Mouse (Mus musculus): ENCODE results near the gene Tas2r117. TPM values are rescaled to one million over a fixed set of nuclear protein-coding genes. Genes with fewer than 3 reads are reported as not detected.

Tas2r117 gene
- polyA plus RNA-seq (2015; fragmentation: Nextera tagmentation; extraction: Ambion mirVana) = not detected in 2 replicates

DNA sequence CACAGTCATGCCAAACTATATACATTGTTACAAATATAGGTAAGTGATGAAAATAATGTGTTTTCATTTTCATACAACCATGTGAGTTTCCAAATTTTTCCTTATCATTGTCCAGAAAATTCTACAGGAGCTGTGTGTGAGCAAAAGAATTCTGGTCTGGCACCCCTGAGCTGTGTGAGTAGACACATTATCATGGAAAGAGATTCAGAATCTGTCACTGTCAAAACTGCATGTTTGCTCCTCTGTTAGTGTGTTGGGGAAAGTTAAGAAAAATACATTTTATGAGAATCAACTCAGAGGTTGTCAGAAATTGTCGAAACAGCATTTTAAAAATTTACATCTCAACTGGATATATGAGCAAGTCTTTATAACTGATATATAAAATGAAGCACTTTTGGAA, at the start of gene Tas2r117:
Gene Tas2r117 (plus strand): TSS at position 301 of the 400 bp plus-strand sequence.
- Histone ChIP-seq H3K4me2 (replicated peaks; ENCODE audit: low read depth, low read length) (no peak within 1 kb of the TSS), H3K4me1 (ENCODE audit: insufficient read depth, low read length) (no peaks in the 10 kb centered on the region), H3K9ac (replicated peaks; ENCODE audit: low read length) (no peak within 1 kb of the TSS), H3K27me3 (ENCODE audit: insufficient read depth, low read length) (no peaks in the 10 kb centered on the region), H3K4me3 (ENCODE audit: low read length) (no peak within 1 kb of the TSS), H3K9me3 (ENCODE audit: low read length) (no peaks in the 10 kb centered on the region), H3K27ac (ENCODE audit: low read length) (no peak within 1 kb of the TSS), H3K36me3 (ENCODE audit: insufficient read depth, low read length) (no peaks in the 10 kb centered on the region)
- 71% methylated on average over 1 of the region's 1 CpGs for WGBS
- ATAC-seq (ENCODE audit: low FRiP score, low TSS enrichment) = no peak

DNA sequence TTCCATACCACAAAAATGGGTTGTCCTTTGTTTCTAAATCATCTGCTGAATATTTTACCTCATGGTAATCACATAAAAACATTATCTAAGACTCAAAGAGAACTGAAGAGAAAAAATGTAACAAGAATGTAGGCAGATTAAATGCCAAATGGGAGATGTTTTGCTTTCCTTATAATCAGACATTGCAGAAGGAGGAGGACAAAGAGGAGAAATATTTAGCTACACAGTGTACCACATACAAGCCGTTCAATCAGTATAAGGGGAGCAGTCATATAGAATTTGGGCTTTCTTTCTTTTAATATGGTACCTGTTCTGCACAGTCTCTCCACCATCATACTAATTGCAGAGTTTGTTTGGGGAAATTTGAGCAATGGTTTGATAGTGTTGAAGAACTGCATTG, 48.2 kb upstream of the Tas2r117 start, which contains the start of gene Tas2r124:
Gene Tas2r124 (plus strand): TSS at position 301 of the 400 bp plus-strand sequence.
- WGBS = 89% methylated on average over 1 of the region's 1 CpGs
- H3K27ac ChIP-seq (ENCODE audit: low read length) = no peak within 1 kb of the TSS
- no peak within 1 kb of the TSS for H3K4me3 ChIP-seq (ENCODE audit: low read length)
- ATAC-seq (ENCODE audit: low FRiP score, low TSS enrichment) = no peak
- H3K4me2 ChIP-seq (replicated peaks; ENCODE audit: low read depth, low read length) = no peak within 1 kb of the TSS
- H3K27me3 ChIP-seq (ENCODE audit: insufficient read depth, low read length) = no peaks in the 10 kb centered on the region
- no peaks in the 10 kb centered on the region for H3K9me3 ChIP-seq (ENCODE audit: low read length)
- no peaks in the 10 kb centered on the region for H3K36me3 ChIP-seq (ENCODE audit: insufficient read depth, low read length)
- no peaks in the 10 kb centered on the region for H3K4me1 ChIP-seq (ENCODE audit: insufficient read depth, low read length)
- H3K9ac ChIP-seq (replicated peaks; ENCODE audit: low read length) = no peak within 1 kb of the TSS

DNA sequence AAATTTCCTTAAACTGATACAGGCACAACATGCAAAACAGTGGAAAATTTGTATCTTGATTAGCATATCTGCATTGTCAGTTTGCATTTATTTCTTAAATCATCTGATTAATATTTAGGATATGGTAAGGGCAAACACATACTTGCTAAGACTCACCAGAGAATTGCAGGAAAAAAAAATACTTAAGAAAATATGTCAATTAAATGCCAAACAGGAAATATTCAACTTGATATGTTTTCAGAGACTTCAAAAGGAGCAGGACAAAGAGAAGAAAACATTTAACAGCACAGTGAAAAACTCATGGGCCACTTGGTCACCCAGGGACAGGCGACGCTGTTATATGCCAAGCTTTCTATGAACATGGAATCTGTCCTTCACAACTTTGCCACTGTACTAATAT, 40.8 kb upstream of the Tas2r117 start, which contains the start of gene Tas2r102:
Gene Tas2r102 (plus strand): TSS at position 301 of the 400 bp plus-strand sequence.
- Histone ChIP-seq H3K4me1 (ENCODE audit: insufficient read depth, low read length) (no peaks in the 10 kb centered on the region), H3K27ac (ENCODE audit: low read length) (no peak within 1 kb of the TSS), H3K4me3 (ENCODE audit: low read length) (no peak within 1 kb of the TSS), H3K9ac (replicated peaks; ENCODE audit: low read length) (no peak within 1 kb of the TSS), H3K4me2 (replicated peaks; ENCODE audit: low read depth, low read length) (no peak within 1 kb of the TSS), H3K9me3 (ENCODE audit: low read length) (no peaks in the 10 kb centered on the region), H3K36me3 (ENCODE audit: insufficient read depth, low read length) (no peaks in the 10 kb centered on the region), H3K27me3 (ENCODE audit: insufficient read depth, low read length) (no peaks in the 10 kb centered on the region)
- no peak for ATAC-seq (ENCODE audit: low FRiP score, low TSS enrichment)
- 89% methylated on average over 2 of the region's 2 CpGs for WGBS

DNA sequence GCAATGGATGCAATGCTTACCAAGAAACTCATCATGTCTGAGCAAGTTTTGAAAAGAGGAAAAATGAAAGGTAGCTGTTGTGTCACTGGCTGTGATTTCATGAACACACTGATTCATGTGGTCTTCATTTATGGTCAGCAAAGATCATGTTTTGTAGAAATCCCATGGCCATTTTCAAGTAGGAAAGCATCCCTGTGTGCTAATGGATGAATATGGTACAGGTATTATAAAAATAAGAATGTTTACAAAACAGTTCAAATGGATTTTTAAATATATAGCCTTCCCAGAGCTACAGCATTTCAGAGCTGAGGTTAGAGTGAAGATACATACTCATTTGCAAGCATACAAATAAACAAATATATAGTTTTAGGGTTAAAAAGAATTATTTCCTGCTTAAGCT, 24.6 kb upstream of the Tas2r117 start, which contains the start of gene Tas2r136:
Gene Tas2r136 (minus strand): TSS at position 101 of the 400 bp plus-strand sequence.
- no peak within 1 kb of the TSS for H3K4me3 ChIP-seq (ENCODE audit: low read length)
- H3K4me1 ChIP-seq (ENCODE audit: insufficient read depth, low read length) = no peaks in the 10 kb centered on the region
- no peaks in the 10 kb centered on the region for H3K36me3 ChIP-seq (ENCODE audit: insufficient read depth, low read length)
- no peaks in the 10 kb centered on the region for H3K9me3 ChIP-seq (ENCODE audit: low read length)
- H3K9ac ChIP-seq (replicated peaks; ENCODE audit: low read length) = no peak within 1 kb of the TSS
- no peaks in the 10 kb centered on the region for H3K27me3 ChIP-seq (ENCODE audit: insufficient read depth, low read length)
- H3K27ac ChIP-seq (ENCODE audit: low read length) = no peak within 1 kb of the TSS
- no peak for ATAC-seq (ENCODE audit: low FRiP score, low TSS enrichment)
- H3K4me2 ChIP-seq (replicated peaks; ENCODE audit: low read depth, low read length) = no peak within 1 kb of the TSS

DNA sequence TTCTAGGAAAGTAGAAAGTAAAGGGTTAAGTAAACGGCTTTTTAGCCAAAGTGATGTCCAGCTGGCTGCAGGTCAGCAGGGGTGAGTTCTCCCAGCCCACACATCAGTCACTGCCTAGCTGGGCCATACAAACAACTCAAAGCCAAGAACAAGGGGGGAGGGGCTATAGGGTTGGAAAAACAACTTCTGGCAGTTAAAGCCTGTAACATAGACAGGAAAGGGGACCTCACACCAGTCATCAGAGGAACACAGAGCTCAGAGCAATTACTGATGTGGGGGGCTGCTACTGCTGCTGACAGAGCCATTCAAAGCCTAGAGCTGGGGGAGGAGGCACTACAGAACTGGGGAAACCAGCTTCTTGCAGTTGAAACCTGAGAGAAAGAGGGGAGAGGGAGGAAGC, 7.2 kb upstream of the Tas2r117 start:
- no peaks in the 10 kb centered on the region for H3K36me3 ChIP-seq (ENCODE audit: insufficient read depth, low read length)
- no peak overlapping the region for H3K4me3 ChIP-seq (ENCODE audit: low read length)
- H3K27me3 ChIP-seq (ENCODE audit: insufficient read depth, low read length) = no peaks in the 10 kb centered on the region
- no peak overlapping the region for H3K4me2 ChIP-seq (replicated peaks; ENCODE audit: low read depth, low read length)
- H3K9ac ChIP-seq (replicated peaks; ENCODE audit: low read length) = no peak overlapping the region
- peak; percentile 95 for ATAC-seq (ENCODE audit: low FRiP score, low TSS enrichment)
- 0 out of 2 replicates have a peak overlapping the region, but pooled peaks have one; percentile 59 for H3K27ac ChIP-seq (ENCODE audit: low read length)
- H3K4me1 ChIP-seq (ENCODE audit: insufficient read depth, low read length) = 0 out of 2 replicates have a peak, but pooled peaks cover 2% of the 10 kb centered on the region
- peaks cover 21% of the 10 kb centered on the region for H3K9me3 ChIP-seq (ENCODE audit: low read length)
- 9% methylated on average over 1 of the region's 1 CpGs for WGBS

DNA sequence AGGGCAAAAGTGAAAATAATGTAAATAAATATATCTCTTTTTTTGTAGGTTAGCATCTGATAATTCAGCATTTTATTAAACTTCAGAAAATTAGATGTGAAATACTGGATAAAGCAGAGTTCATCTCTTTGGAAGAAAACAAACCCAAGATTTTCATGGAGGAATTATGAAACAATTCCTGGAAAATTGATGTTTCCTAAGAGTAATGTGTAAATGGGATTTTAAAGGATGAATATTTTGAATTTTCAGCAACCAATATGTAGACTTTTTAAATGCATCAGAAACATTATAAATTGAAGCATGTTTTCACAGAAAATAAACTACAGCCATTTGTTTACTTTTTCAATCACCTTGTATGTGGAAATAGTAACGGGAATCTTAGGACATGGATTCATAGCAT, 44.2 kb downstream of the Tas2r117 start, which contains the start of gene Tas2r123:
Gene Tas2r123 (plus strand): TSS at position 301 of the 400 bp plus-strand sequence.
- H3K4me3 ChIP-seq (ENCODE audit: low read length) = no peak within 1 kb of the TSS
- WGBS = 85% methylated on average over 1 of the region's 1 CpGs
- no peak within 1 kb of the TSS for H3K4me2 ChIP-seq (replicated peaks; ENCODE audit: low read depth, low read length)
- no peaks in the 10 kb centered on the region for H3K27me3 ChIP-seq (ENCODE audit: insufficient read depth, low read length)
- no peaks in the 10 kb centered on the region for H3K36me3 ChIP-seq (ENCODE audit: insufficient read depth, low read length)
- H3K9me3 ChIP-seq (ENCODE audit: low read length) = no peaks in the 10 kb centered on the region
- H3K9ac ChIP-seq (replicated peaks; ENCODE audit: low read length) = no peak within 1 kb of the TSS
- ATAC-seq (ENCODE audit: low FRiP score, low TSS enrichment) = no peak
- no peaks in the 10 kb centered on the region for H3K4me1 ChIP-seq (ENCODE audit: insufficient read depth, low read length)
- H3K27ac ChIP-seq (ENCODE audit: low read length) = no peak within 1 kb of the TSS

Other genes with a start within 250 kb of the Tas2r117 start
- not detected in 2 replicates for gene Prh1, start 233.0 kb upstream of the Tas2r117 start, polyA plus RNA-seq (2015; fragmentation: Nextera tagmentation; extraction: Ambion mirVana)
- not detected in 2 replicates for gene Prp2, start 206.9 kb upstream of the Tas2r117 start, polyA plus RNA-seq (2015; fragmentation: Nextera tagmentation; extraction: Ambion mirVana)
- gene A630073D07Rik, start 151.3 kb upstream of the Tas2r117 start, polyA plus RNA-seq (2015; fragmentation: Nextera tagmentation; extraction: Ambion mirVana) = not detected in 2 replicates
- gene Tas2r120, start 145.9 kb upstream of the Tas2r117 start, polyA plus RNA-seq (2015; fragmentation: Nextera tagmentation; extraction: Ambion mirVana) = not detected in 2 replicates
- gene Tas2r121, start 101.8 kb upstream of the Tas2r117 start, polyA plus RNA-seq (2015; fragmentation: Nextera tagmentation; extraction: Ambion mirVana) = not detected in 2 replicates
- gene Tas2r122, start 90.9 kb upstream of the Tas2r117 start, polyA plus RNA-seq (2015; fragmentation: Nextera tagmentation; extraction: Ambion mirVana) = not detected in 2 replicates
- not detected in 2 replicates for gene Tas2r115, start 64.8 kb upstream of the Tas2r117 start, polyA plus RNA-seq (2015; fragmentation: Nextera tagmentation; extraction: Ambion mirVana)
- gene Tas2r124, start 48.1 kb upstream of the Tas2r117 start, polyA plus RNA-seq (2015; fragmentation: Nextera tagmentation; extraction: Ambion mirVana) = not detected in 2 replicates
- gene Tas2r102, start 40.7 kb upstream of the Tas2r117 start, polyA plus RNA-seq (2015; fragmentation: Nextera tagmentation; extraction: Ambion mirVana) = not detected in 2 replicates
- not detected in 2 replicates for gene Tas2r136, start 24.7 kb upstream of the Tas2r117 start, polyA plus RNA-seq (2015; fragmentation: Nextera tagmentation; extraction: Ambion mirVana)
- gene Tas2r123, start 44.3 kb downstream of the Tas2r117 start, polyA plus RNA-seq (2015; fragmentation: Nextera tagmentation; extraction: Ambion mirVana) = not detected in 2 replicates
- not detected in 2 replicates for gene Tas2r116, start 52.6 kb downstream of the Tas2r117 start, polyA plus RNA-seq (2015; fragmentation: Nextera tagmentation; extraction: Ambion mirVana)
- gene Tas2r110, start 65.2 kb downstream of the Tas2r117 start, polyA plus RNA-seq (2015; fragmentation: Nextera tagmentation; extraction: Ambion mirVana) = not detected in 2 replicates
- gene Tas2r113, start 90.2 kb downstream of the Tas2r117 start, polyA plus RNA-seq (2015; fragmentation: Nextera tagmentation; extraction: Ambion mirVana) = not detected in 2 replicates
- gene Tas2r125, start 106.8 kb downstream of the Tas2r117 start, polyA plus RNA-seq (2015; fragmentation: Nextera tagmentation; extraction: Ambion mirVana) = not detected in 2 replicates
- gene Tas2r129, start 148.3 kb downstream of the Tas2r117 start, polyA plus RNA-seq (2015; fragmentation: Nextera tagmentation; extraction: Ambion mirVana) = not detected in 2 replicates
- not detected in 2 replicates for gene Tas2r131, start 155.1 kb downstream of the Tas2r117 start, polyA plus RNA-seq (2015; fragmentation: Nextera tagmentation; extraction: Ambion mirVana)
- not detected in 2 replicates for gene Tas2r109, start 178.1 kb downstream of the Tas2r117 start, polyA plus RNA-seq (2015; fragmentation: Nextera tagmentation; extraction: Ambion mirVana)
- not detected in 2 replicates for gene Tas2r103, start 234.3 kb downstream of the Tas2r117 start, polyA plus RNA-seq (2015; fragmentation: Nextera tagmentation; extraction: Ambion mirVana)

Measured in kidney, embryonic 16.5 days (tissue).